Mouse (Mus musculus) spleen, postnatal 4 days (tissue): ENCODE data around the gene Plcb3.
"Not testable (repeated sequence)": the region's sequence is repeated elsewhere in the genome, so short reads cannot be mapped to it uniquely, and the experiment has no call there.

Source experiments
- DNase-seq, 2 experiments: peaks; one replicate each; pipeline ENCODE4 v3.0.0; 2022; ENCODE audit warnings: low spot score in 2 of 2

The Plcb3 gene

DNA sequence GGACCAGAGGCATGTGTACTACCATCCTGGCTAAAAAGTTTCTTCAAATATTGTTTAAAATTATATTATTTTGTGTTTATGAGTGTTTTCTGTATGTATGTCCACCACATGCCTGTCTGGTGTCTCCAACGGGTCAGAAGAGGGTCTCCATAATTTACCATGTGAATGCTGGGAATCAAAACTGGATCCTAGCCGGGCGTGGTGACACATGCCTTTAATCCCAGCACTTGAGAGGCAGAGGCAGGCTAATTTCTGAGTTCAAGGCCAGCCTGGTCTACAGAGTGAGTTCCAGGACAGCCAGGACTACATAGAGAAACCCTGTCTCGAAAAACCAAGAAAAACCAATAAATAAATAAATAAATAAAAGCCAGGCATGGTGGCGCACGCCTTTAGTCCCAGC is 14.9 kb upstream of the Plcb3 start:
- not testable (repeated sequence) for DNase-seq

- no peak for DNase-seq
Measured at GRCm38 (mm10) chr19:6990712-6991111, 14.4 kb upstream of the Plcb3 start.

- DNase-seq, result no peak
Measured at GRCm38 (mm10) chr19:6989251-6989650, 13.0 kb upstream of the Plcb3 start.

DNA sequence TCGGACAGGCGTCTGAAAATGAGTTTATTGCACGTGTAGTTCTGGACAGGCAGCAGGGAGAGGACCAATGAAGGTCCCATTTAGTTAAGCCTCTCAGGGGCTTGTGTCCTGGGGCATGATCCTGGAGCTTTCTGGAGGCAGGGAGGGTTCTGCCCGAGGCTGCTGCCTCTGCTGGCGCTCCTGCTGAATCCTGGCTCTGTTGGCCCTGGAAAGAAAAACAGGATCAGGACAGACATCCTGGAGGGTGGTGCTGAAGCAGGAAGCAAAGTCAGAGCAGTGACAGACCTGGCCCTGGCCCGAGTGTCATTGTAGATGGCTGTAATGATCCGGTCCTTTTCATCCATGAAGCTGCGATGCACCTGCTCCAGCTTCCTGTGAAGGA is 11.6 kb upstream of the Plcb3 start:
- no peak for DNase-seq

DNA sequence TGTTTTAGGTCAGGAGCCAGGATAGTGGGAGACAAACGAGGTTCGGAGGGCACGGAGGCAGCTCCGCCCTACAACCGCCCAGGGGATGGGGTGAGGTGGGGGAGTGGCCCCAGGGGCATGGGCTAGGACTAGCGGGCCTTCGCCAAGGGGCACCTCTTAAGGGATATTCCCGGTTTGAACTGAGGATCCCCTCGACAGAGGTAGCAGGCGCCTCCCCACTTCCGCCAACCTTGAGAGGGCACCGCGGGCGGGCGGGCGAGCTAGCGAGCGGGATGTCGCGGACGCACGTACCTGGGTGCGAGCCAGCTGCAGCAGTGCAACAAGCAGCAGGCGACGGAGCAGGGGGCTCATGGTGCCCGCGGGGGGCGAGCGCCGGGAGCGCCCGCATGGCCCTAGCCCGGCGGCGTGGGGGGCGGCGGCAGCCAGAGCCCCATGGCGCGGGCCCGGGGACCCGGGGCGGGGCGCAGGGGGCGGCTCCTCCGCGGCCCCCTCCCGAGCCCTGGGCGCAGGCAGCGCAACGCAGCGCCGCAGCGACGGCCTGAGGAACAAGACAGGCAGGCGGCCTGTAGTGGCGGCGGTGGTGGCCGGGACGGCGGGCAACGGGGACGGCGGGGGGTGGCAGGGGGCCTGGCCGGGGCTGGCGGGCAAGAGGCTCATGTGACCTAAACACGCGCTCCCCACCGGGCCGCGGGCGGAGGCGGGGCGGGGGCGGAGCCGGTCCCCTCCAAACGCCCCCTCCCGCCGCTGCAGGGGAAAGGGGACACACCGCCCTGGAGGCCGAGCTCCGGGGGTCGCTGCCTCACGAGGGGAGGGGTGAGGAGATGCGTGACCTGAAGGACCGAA is 11.0 kb upstream of the Plcb3 start, which contains the start of gene Vegfb:
Gene Vegfb (minus strand): TSS at position 591 of the 843 bp plus-strand sequence.
- DNase-seq, result peak; percentile 54 to 81

DNA sequence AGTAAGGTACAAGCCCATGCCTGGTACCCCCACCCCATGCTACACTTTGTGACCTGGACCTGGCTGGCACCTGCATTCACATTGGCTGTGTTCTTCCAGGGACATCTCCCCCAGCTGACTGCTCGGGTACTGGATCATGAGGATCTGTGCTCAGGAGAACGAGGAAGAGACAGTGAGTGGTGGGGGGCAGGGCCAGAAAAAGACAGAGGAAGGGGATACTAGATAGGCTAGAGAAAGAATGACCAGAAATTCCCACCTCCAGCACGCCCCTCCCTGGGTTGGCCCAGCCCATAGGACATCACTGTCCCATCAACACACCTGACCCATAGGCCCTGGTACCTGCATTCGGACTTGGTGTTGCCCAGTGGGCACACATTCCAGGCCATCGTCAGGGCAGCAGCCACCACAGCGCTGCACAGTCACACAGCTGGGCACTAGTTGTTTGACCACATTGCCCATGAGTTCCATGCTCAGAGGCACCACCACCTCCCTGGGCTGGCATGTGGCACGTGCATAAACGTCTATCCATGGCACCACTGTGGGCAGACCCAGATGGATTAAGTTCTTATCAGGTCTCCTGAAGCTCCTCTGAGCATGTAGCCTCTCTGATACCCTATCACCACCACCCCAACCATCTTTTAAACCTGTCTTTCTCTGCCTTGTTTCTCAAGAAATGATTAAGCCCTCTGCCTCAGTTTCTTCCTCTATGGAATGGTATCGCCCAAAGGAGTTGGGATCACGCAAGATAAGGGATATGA is 9.9 kb upstream of the Plcb3 start:
- peak in 1 of 2 experiments; percentile 63 for DNase-seq

DNA sequence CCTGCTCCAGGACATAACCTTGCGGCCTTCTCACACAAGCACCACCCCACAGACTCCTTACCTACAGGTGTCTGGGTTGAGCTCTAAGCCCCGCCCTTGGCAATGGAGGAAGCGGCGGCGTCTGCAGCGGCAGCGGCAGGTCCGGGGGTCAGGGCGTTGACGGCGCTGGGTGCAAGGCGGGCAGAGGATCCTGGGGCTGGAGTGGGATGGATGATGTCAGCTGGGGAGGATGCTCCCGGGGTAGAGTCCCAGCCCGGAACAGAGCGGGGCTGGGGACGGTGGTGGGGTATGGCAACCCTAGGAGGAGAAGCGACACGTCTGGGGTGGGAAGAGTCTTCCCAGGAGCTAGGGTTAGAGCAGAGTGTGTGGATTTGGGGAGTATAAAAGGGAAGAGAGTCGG is 9.0 kb upstream of the Plcb3 start:
- DNase-seq, result peak in 1 of 2 experiments; percentile 67

GRCm38 (mm10) chr19:6983621-6984020 is 7.4 kb upstream of the Plcb3 start:
- DNase-seq, result no peak

GRCm38 (mm10) chr19:6981465-6981864 is 5.2 kb upstream of the Plcb3 start:
- DNase-seq, result no peak

DNA sequence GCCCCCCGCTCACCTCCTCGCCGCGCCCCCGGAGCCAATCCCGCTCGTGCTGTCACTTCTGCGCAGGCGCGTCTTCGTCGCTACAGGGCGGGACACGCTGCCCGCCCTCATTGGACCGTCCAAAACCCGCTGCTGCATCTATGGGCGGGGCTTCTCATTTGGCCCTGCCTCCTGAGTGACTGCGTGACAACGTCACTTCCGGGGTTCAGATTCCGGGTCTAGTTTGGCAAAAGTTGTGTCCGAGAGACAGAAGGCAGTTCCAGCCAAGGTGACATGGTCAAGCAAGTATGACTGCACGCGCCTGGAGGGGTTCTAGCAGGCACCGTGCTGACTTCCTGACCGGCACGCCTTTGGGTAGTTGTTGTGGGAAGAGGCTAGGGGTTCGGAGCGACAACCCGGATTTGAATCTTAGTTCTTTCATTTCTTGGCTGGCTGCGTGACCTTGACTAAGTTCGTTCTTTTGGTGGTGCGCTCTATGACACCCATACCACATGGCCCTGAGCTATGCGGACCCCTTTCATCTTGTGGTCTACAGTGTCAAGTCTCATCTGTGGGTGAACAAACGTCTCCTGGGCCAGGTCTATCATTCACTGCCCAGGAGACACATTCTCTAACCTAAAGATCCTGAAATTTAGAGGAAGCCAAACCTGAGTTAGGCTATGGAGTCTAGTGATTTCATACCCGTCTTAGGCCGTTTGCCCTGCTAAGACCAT is 4.3 kb upstream of the Plcb3 start, which contains the start of gene Fkbp2:
Gene Fkbp2 (minus strand): TSS at position 121 of the 713 bp plus-strand sequence.
- peak; percentile 99 for DNase-seq

DNA sequence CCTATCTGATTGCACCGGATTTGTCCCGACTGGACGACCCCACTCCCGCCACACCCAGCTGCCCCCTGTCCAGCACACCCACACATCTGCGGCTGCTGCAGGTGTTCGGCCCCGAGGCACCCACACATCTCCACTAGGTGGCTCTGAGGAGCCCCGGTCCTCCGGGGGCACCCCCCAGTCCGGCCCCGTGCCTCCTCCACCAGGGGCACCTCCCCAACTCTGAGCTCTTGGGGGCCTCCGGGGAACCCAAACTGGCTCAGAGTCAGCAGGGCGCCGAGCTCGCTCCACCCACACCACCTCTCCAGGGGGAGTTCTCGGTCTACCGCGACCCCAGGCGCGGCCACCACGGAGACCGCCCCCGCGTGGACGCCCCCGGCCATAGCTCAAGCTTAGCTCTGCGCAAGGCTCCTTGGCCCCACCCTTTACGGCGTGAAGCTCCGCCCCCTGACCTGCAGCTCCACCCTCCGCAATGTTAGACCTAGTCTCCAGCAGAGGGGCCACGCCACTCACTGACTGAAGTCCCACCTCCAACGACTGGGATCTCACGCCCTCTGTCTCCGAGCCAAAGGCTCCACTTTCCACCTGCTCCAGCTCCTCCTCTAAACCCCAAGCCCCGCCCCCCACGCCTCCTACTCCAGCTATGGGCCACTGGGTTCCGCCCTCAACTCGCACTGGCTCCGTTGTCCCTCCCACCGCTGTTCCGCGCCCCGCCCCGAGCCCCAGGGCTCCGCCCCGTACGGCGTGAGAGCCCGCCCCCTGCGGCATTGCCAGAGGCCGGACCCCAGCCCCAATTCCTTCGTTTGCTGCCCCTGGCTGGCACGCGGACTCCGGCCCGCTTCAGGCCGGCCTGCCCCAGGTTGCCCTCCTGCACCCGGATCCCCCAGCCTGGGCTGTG is 3.5 kb upstream of the Plcb3 start:
- peak; percentile 100 for DNase-seq

GRCm38 (mm10) chr19:6979001-6979479 is 2.8 kb upstream of the Plcb3 start:
- peak in 1 of 2 experiments; percentile 43 for DNase-seq

- no peak for DNase-seq
Measured at GRCm38 (mm10) chr19:6978639-6978974, 2.3 kb upstream of the Plcb3 start.

DNA sequence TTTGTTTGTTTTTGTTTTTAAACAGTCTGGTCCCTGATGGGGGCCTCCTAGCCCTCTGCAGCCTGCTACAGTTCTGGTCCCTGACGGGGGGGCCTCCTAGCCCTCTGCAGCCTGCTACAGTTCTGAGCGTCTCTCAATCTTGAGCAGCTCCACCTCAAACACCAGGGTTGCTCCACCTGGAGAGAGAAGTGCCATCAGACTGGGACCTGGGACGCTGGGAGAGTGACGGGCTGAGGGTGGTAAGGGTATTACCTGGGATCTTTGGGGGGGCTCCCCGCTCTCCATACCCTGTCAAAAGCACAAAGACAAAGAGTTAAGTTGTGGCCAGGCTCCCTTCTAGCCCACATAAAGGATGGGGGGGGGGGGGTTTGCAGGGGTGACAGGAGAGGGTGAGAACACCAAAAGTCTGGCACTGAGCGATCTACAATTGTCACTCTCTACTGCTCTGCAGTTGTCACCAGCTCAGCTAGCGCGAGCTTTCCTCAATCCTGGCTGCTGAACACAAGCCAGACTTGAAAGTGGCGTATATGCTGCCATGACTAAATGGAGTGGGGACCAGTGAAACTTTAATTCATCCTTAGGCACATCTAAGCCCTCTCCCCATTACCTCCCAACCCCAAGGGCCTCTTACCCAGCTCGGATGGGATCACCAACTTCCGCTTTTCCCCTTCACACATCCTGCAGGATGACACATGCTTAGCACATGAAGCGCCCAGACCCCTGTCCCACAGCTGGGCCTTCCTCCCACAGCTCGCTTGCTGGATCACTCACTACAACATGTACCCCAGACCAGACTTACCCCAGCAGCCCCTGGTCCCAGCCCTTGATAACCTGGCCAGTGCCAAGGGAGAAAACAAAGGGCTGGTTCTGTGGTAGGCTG is 1.7 kb upstream of the Plcb3 start:
- DNase-seq, result no peak

DNA sequence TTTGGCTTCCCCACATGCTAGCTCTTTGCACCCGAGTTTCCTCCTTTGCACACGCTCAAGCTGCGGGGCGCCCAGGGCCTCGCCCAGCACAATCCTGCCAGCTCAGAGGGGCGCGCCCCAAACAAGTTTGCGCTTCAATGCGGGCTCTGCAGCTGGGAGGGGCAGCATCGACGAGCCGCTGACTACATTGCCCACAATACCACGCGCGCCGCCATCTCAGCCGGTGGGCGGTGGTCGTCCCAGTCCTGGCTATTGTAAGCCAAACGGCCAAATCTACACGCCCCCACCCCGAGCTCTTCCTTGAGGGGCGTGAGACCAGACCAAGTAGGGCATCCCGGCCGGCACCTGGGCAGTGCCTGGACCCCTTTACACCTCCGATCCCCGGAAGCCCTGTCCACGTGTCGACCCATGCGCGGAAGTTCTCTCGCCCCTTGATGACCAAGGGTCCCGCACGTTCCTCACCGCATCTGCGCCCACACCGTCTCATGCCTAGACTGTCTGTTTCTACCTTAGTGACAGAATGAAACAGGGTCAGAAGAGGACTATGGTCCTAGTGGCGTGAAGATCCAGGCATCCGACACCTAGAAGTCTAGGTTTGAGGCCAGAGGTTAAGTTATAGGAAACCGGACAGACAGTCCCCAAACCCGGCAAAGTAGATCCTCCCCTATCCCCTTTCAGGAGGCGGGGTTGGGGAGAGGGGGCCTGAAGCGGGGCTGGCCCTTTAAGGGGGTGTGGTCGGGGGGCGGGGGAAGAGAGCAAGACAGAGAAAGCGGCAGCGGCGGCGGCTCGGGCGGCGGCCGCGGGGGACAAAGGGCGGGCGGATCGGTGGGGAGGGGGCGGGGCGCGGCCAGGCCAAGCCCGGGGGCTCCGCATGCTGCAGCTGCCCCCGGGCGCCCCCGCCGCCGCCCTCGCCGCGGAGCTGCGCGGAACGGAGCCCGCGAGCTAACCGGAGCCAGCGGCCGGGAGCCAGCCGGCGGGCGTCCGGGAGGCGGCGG is 1.8 kb downstream of the Plcb3 start, which contains the start of gene Ppp1r14b:
Gene Ppp1r14b (plus strand): TSS at position 758 of the 995 bp plus-strand sequence.
- DNase-seq, result peak; percentile 76 to 89

DNA sequence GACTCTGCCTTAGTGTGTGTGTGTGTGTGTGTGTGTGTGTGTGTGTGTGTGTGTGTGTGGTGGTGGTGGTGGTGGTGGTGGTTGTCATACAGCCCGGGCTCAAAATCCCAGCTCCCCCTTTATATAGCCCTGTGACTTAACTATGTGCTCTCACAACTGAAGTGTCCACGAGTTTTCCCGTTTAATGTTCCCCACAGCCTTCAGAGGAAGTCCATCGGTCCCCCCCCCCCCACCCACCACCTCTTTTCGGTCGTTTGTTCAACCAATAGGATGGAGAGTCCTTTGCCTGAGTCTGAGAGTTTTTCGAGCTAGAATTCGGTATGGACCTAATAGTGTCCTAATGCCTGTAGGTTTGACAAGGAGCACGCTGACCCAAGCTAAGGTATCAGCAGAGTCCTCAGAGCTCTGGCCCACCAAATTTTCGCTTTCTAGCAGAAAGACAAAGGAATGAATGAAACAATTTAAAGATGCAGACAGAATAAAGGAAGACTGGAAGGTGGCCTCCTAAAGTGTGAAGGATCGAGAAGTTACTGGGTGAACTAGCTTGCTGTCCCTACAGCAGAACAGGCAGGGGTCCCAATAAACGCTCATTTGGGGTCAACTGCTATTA is 2.6 kb downstream of the Plcb3 start:
- DNase-seq, result no peak

DNA sequence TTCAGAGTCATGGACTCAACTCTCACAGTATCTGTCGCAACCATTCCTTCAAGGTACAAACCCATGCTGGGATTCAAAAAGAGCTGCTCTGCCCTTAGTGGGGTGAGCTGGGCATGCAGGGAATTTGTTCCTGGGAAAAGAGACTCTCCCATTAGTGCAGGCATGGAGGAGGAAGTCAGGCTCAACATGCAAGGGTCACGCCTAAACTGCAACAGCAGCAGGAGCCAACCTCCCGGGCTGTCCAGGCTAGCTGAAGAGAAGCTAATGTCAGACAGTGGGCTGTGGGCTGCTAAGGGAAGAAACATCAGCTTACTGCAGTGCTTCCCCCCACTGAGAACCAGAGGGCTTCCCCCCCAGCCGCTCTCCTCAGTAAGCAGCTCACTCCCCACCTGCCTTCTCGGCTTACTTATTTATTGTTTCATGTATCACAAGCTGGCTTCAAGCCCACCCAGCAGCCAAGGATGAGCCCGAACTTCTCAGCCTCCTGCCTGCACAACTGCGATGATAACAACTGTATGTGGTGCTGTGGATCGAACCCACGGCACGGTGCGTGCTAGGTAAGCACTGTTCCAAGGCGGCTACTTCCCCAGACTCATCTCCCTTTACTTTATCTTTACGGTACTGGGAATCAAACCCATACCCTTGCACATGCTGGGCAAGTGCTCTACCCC is 3.9 kb downstream of the Plcb3 start:
- DNase-seq, result no peak

GRCm38 (mm10) chr19:6971644-6972043 is 4.6 kb downstream of the Plcb3 start:
- DNase-seq, result no peak
